Mouse (Mus musculus): Measurements from ENCODE around the gene Mbd5. TPM values are rescaled to one million over a fixed set of nuclear protein-coding genes. Genes with fewer than 3 reads are reported as not detected.

The Mbd5 gene
- polyA plus RNA-seq, 1 experiment from 2014 or later: 27.5 TPM

GRCm38 (mm10) chr2:48956591-48956990 lies 7.3 kb downstream of the Mbd5 start:
- no peak for ATAC-seq (ENCODE audit: insufficient read depth, low FRiP score)
- no peak overlapping the region for H3K27ac ChIP-seq (ENCODE audit: low read length)
- no peaks in the 10 kb centered on the region for H3K4me1 ChIP-seq (ENCODE audit: control insufficient read depth, insufficient read depth, low read length)
- H3K4me2 ChIP-seq (ENCODE audit: low read depth, low read length): no peak overlapping the region
- H3K27me3 ChIP-seq (ENCODE audit: control insufficient read depth, insufficient read depth, low read length): no peaks in the 10 kb centered on the region
- WGBS: 44% methylated on average over 3 of the region's 3 CpGs
- no peak overlapping the region for H3K4me3 ChIP-seq (replicated peaks; ENCODE audit: low read length)
- no peaks in the 10 kb centered on the region for H3K9me3 ChIP-seq (replicated peaks; ENCODE audit: control insufficient read depth, low read length)
- H3K36me3 ChIP-seq (ENCODE audit: control insufficient read depth, insufficient read depth, low read length): no peaks in the 10 kb centered on the region
- H3K9ac ChIP-seq (ENCODE audit: low read length): no peak overlapping the region

DNA sequence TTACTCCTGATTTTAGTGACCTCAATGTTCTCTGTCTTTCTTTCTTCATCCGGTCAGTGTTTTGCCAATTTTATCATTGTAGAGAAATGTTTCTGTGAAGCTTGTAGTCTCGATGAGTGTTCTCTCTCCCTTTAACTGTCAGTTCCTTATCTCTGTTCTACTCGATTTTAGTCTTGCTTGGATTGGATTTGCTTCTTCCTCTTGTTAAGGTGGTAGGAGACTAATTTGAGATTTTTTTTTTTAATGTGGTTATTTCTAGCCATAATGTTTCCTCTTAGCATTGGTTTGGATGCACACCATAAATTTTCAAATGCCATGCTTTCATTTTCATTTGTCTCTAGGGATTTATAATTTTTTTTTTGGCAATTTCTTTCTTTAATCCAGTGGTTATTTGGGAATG lies 29.6 kb downstream of the Mbd5 start:
- H3K4me3 ChIP-seq (replicated peaks; ENCODE audit: low read length): no peak overlapping the region
- H3K4me2 ChIP-seq (ENCODE audit: low read depth, low read length): no peak overlapping the region
- no peaks in the 10 kb centered on the region for H3K9me3 ChIP-seq (replicated peaks; ENCODE audit: control insufficient read depth, low read length)
- no peaks in the 10 kb centered on the region for H3K4me1 ChIP-seq (ENCODE audit: control insufficient read depth, insufficient read depth, low read length)
- ATAC-seq (ENCODE audit: insufficient read depth, low FRiP score): no peak
- H3K27me3 ChIP-seq (ENCODE audit: control insufficient read depth, insufficient read depth, low read length): no peaks in the 10 kb centered on the region
- no peaks in the 10 kb centered on the region for H3K36me3 ChIP-seq (ENCODE audit: control insufficient read depth, insufficient read depth, low read length)
- no peak overlapping the region for H3K9ac ChIP-seq (ENCODE audit: low read length)
- 70% methylated on average over 3 of the region's 3 CpGs for WGBS
- no peak overlapping the region for H3K27ac ChIP-seq (ENCODE audit: low read length)

DNA sequence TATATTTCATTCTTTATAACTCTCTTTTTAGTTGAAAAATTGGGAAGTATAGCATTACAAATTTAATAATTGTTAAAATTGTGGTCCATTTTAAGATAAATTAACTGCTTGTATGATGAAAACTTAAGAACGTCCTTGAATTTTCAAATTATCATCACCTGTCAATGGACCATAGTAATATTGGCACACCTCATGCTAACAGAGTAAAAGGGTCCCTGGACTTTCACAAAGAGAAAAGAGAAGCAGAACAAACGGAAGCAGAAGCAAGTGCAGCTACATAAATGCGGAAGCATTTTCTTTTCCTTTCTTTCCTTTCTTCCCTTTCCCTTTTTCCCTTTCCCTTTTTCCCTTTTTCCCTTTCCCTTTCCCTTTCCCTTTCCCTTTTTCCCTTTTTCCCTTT lies 41.0 kb downstream of the Mbd5 start:
- H3K27ac ChIP-seq (ENCODE audit: low read length): no peak overlapping the region
- no peak overlapping the region for H3K9ac ChIP-seq (ENCODE audit: low read length)
- no peaks in the 10 kb centered on the region for H3K36me3 ChIP-seq (ENCODE audit: control insufficient read depth, insufficient read depth, low read length)
- no peaks in the 10 kb centered on the region for H3K9me3 ChIP-seq (replicated peaks; ENCODE audit: control insufficient read depth, low read length)
- H3K4me1 ChIP-seq (ENCODE audit: control insufficient read depth, insufficient read depth, low read length): no peaks in the 10 kb centered on the region
- no peaks in the 10 kb centered on the region for H3K27me3 ChIP-seq (ENCODE audit: control insufficient read depth, insufficient read depth, low read length)
- ATAC-seq (ENCODE audit: insufficient read depth, low FRiP score): no peak
- 89% methylated on average over 3 of the region's 3 CpGs for WGBS
- no peak overlapping the region for H3K4me3 ChIP-seq (replicated peaks; ENCODE audit: low read length)
- no peak overlapping the region for H3K4me2 ChIP-seq (ENCODE audit: low read depth, low read length)

DNA sequence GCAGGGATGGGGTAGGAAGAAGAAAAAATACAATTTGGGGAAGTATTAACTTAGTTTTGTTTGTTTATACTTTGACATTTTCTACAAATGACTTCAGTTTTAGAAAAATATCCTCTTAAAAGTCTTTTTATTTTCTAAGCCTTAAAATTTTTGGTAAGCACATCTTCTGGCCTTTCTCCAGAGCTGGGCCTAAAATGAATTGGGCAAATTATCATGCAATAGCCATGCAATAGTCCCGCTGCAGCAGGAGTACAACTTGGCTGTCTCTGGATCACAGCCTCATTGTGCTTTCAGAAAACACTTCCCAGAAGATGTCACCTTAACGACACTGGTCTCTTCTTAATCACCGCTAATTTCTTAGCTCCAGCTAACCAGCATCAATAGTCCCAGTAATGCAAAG lies 91.2 kb downstream of the Mbd5 start:
- Histone ChIP-seq H3K27ac (ENCODE audit: low read length) (no peak overlapping the region), H3K4me1 (ENCODE audit: control insufficient read depth, insufficient read depth, low read length) (no peaks in the 10 kb centered on the region), H3K4me3 (replicated peaks; ENCODE audit: low read length) (no peak overlapping the region), H3K9me3 (replicated peaks; ENCODE audit: control insufficient read depth, low read length) (0 out of 2 replicates have a peak, but pooled peaks cover 10% of the 10 kb centered on the region), H3K27me3 (ENCODE audit: control insufficient read depth, insufficient read depth, low read length) (no peaks in the 10 kb centered on the region), H3K36me3 (ENCODE audit: control insufficient read depth, insufficient read depth, low read length) (peaks cover 8% of the 10 kb centered on the region; the same call in 1 of the 2 replicates), H3K9ac (ENCODE audit: low read length) (no peak overlapping the region), H3K4me2 (ENCODE audit: low read depth, low read length) (no peak overlapping the region)
- no peak for ATAC-seq (ENCODE audit: insufficient read depth, low FRiP score)
- 91% methylated on average over 3 of the region's 3 CpGs for WGBS

DNA sequence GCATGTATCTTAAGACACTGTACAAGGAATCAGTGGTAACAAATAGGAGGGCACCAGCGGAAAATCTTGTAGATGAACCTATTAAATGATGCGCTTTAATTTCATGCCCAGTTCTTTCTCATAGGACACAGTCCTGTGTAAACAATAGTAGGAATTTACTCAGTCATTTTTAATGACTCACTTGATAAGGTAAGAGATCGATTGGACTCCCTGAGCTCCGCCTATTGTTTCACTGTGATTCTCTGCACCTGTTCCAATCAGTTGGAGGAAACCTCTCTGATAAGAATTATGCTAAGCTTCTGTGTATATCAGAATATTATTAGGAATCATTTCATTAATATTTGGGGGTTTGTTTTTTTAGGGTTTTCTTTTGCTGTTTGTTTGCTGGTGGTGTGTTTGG lies 100.7 kb downstream of the Mbd5 start:
- Histone ChIP-seq H3K4me3 (replicated peaks; ENCODE audit: low read length) (no peak overlapping the region), H3K36me3 (ENCODE audit: control insufficient read depth, insufficient read depth, low read length) (no peaks in the 10 kb centered on the region), H3K4me1 (ENCODE audit: control insufficient read depth, insufficient read depth, low read length) (no peaks in the 10 kb centered on the region), H3K9me3 (replicated peaks; ENCODE audit: control insufficient read depth, low read length) (no peaks in the 10 kb centered on the region), H3K27ac (ENCODE audit: low read length) (no peak overlapping the region), H3K4me2 (ENCODE audit: low read depth, low read length) (no peak overlapping the region), H3K9ac (ENCODE audit: low read length) (no peak overlapping the region), H3K27me3 (ENCODE audit: control insufficient read depth, insufficient read depth, low read length) (no peaks in the 10 kb centered on the region)
- WGBS: 78% methylated on average over 4 of the region's 4 CpGs
- ATAC-seq (ENCODE audit: insufficient read depth, low FRiP score): no peak

DNA sequence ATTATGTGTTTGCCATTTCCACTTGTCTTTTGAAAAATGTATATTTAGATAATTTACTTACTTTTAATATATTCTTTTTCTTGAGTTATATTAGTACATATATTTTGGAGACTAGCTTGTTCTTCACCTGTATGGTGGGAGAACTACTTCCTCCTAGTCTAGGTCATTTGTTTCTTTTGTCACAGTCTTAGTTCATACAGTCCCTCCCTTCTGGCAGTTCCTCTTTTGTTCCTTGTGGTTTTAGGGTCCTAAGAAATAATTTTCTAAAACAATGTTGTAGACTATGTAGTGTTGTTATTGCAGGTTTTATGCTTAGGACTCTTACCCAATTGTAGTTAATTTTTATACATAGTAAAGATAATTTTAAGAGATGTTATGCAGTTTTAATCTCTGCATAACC lies 118.6 kb downstream of the Mbd5 start:
- Histone ChIP-seq H3K9me3 (replicated peaks; ENCODE audit: control insufficient read depth, low read length) (no peaks in the 10 kb centered on the region), H3K27ac (ENCODE audit: low read length) (no peak overlapping the region), H3K4me1 (ENCODE audit: control insufficient read depth, insufficient read depth, low read length) (no peaks in the 10 kb centered on the region), H3K27me3 (ENCODE audit: control insufficient read depth, insufficient read depth, low read length) (no peaks in the 10 kb centered on the region), H3K9ac (ENCODE audit: low read length) (no peak overlapping the region), H3K4me2 (ENCODE audit: low read depth, low read length) (no peak overlapping the region), H3K36me3 (ENCODE audit: control insufficient read depth, insufficient read depth, low read length) (no peaks in the 10 kb centered on the region), H3K4me3 (replicated peaks; ENCODE audit: low read length) (no peak overlapping the region)
- no peak for ATAC-seq (ENCODE audit: insufficient read depth, low FRiP score)

DNA sequence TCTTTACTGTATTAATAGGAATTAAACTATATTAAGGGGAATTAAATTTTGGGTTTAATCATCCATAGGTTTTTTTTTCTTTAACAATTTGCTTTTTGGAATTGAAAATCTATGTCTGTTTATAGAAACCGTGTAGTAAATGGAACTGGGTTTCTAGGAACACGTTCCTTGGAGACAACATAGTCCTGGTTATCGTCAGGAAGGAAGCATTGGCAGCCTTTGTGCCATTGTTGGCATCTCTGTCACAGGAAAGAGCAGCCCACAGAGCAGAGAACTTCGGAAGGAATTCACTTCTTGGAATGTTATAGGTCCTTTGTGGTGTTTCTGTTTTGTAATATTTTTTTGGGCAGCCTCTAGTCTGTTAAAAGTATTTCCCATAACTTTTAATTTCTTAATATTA lies 135.7 kb downstream of the Mbd5 start:
- H3K27me3 ChIP-seq (ENCODE audit: control insufficient read depth, insufficient read depth, low read length): no peaks in the 10 kb centered on the region
- H3K9me3 ChIP-seq (replicated peaks; ENCODE audit: control insufficient read depth, low read length): no peaks in the 10 kb centered on the region
- H3K4me1 ChIP-seq (ENCODE audit: control insufficient read depth, insufficient read depth, low read length): no peaks in the 10 kb centered on the region
- H3K9ac ChIP-seq (ENCODE audit: low read length): no peak overlapping the region
- no peaks in the 10 kb centered on the region for H3K36me3 ChIP-seq (ENCODE audit: control insufficient read depth, insufficient read depth, low read length)
- no peak for ATAC-seq (ENCODE audit: insufficient read depth, low FRiP score)
- no peak overlapping the region for H3K4me3 ChIP-seq (replicated peaks; ENCODE audit: low read length)
- 46% methylated on average over 4 of the region's 4 CpGs for WGBS
- no peak overlapping the region for H3K4me2 ChIP-seq (ENCODE audit: low read depth, low read length)
- H3K27ac ChIP-seq (ENCODE audit: low read length): no peak overlapping the region

GRCm38 (mm10) chr2:49090771-49091170 lies 141.5 kb downstream of the Mbd5 start:
- no peaks in the 10 kb centered on the region for H3K27me3 ChIP-seq (ENCODE audit: control insufficient read depth, insufficient read depth, low read length)
- no peaks in the 10 kb centered on the region for H3K9me3 ChIP-seq (replicated peaks; ENCODE audit: control insufficient read depth, low read length)
- H3K9ac ChIP-seq (ENCODE audit: low read length): no peak overlapping the region
- no peak overlapping the region for H3K27ac ChIP-seq (ENCODE audit: low read length)
- ATAC-seq (ENCODE audit: insufficient read depth, low FRiP score): no peak
- no peaks in the 10 kb centered on the region for H3K4me1 ChIP-seq (ENCODE audit: control insufficient read depth, insufficient read depth, low read length)
- no peaks in the 10 kb centered on the region for H3K36me3 ChIP-seq (ENCODE audit: control insufficient read depth, insufficient read depth, low read length)
- 84% methylated on average over 4 of the region's 4 CpGs for WGBS
- H3K4me3 ChIP-seq (replicated peaks; ENCODE audit: low read length): no peak overlapping the region
- no peak overlapping the region for H3K4me2 ChIP-seq (ENCODE audit: low read depth, low read length)

DNA sequence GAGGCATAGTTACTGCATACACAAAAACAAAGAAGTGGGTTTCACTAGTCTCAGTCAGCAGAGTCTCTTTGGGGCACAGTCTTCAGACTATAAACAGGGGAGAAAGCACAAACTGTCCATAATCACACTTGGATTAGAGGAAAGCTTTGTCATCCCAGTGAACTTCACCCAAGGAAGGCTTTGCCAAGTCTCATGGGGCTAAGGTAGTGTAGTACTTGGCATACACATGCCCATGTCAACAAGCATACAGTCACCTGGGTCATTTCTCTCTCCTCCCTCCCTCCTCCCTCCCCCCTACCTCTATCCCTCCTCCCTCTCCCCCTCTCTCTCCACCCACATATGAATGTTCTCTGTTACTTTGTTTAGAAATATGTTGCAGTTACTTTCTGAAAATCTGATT lies 147.5 kb downstream of the Mbd5 start:
- no peaks in the 10 kb centered on the region for H3K4me1 ChIP-seq (ENCODE audit: control insufficient read depth, insufficient read depth, low read length)
- no peaks in the 10 kb centered on the region for H3K27me3 ChIP-seq (ENCODE audit: control insufficient read depth, insufficient read depth, low read length)

DNA sequence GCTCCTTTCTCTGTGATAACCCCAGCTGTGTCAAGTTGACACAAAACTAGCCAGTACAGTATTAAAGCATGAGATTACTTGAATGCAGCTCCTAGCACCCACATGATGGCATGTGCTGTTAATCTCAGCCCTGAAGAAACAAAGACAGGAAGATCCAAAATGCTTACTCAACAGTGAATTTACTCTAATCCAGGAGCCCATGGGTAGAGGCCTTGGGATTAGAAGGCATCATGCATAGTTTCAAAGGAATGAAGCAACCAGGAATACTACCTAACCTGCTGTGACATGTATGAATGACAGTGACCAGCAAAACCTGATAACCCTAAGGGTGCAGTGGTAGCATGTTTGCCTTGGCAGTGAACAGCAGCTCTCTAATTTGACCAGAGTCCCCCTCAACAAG lies 159.6 kb downstream of the Mbd5 start:
- Histone ChIP-seq H3K36me3 (ENCODE audit: control insufficient read depth, insufficient read depth, low read length) (no peaks in the 10 kb centered on the region), H3K27me3 (ENCODE audit: control insufficient read depth, insufficient read depth, low read length) (no peaks in the 10 kb centered on the region), H3K4me1 (ENCODE audit: control insufficient read depth, insufficient read depth, low read length) (no peaks in the 10 kb centered on the region), H3K4me3 (replicated peaks; ENCODE audit: low read length) (no peak overlapping the region), H3K4me2 (ENCODE audit: low read depth, low read length) (no peak overlapping the region), H3K9ac (ENCODE audit: low read length) (no peak overlapping the region), H3K9me3 (replicated peaks; ENCODE audit: control insufficient read depth, low read length) (no peaks in the 10 kb centered on the region), H3K27ac (ENCODE audit: low read length) (no peak overlapping the region)
- no peak for ATAC-seq (ENCODE audit: insufficient read depth, low FRiP score)

More for the DNA sequence above, 147.5 kb downstream of the Mbd5 start:
- Histone ChIP-seq H3K4me2 (ENCODE audit: low read depth, low read length) (no peak overlapping the region), H3K9ac (ENCODE audit: low read length) (no peak overlapping the region), H3K9me3 (replicated peaks; ENCODE audit: control insufficient read depth, low read length) (no peaks in the 10 kb centered on the region), H3K27ac (ENCODE audit: low read length) (no peak overlapping the region), H3K4me3 (replicated peaks; ENCODE audit: low read length) (no peak overlapping the region), H3K36me3 (ENCODE audit: control insufficient read depth, insufficient read depth, low read length) (0 out of 2 replicates have a peak, but pooled peaks cover 3% of the 10 kb centered on the region)
- no peak for ATAC-seq (ENCODE audit: insufficient read depth, low FRiP score)
